Mouse (Mus musculus) liver, postnatal 0 days (tissue): ENCODE data around the gene Ankrd9.

Experiments used
- CTCF ChIP-seq: sonication (generic); IDR thresholded peaks from 2 replicates; pipeline ENCODE4 v1.5.1; 2016; ENCODE audit warnings: antibody characterized with exemption, low read depth
- EP300 ChIP-seq: IDR thresholded peaks from 2 replicates; pipeline ENCODE4 v1.6.1; 2016; ENCODE audit warnings: antibody characterized with exemption, low read depth, mild to moderate bottlenecking

GRCm38 (mm10) chr12:111007134-111008103 is 28.6 kb upstream of the Ankrd9 start:
- TF ChIP-seq CTCF: no peak
- no peak for TF ChIP-seq EP300
